Mouse (Mus musculus) heart, adult 9 months (tissue): ENCODE data around the gene Il11ra1.
"Not testable (repeated sequence)": the region's sequence is repeated elsewhere in the genome, so short reads cannot be mapped to it uniquely, and the experiment has no call there.

Experiments used
- DNase-seq, 2 experiments: peaks; one replicate each; pipeline ENCODE4 v3.0.0; 2022; ENCODE audit warnings: low spot score in 2 of 2

Il11ra1 gene

DNA sequence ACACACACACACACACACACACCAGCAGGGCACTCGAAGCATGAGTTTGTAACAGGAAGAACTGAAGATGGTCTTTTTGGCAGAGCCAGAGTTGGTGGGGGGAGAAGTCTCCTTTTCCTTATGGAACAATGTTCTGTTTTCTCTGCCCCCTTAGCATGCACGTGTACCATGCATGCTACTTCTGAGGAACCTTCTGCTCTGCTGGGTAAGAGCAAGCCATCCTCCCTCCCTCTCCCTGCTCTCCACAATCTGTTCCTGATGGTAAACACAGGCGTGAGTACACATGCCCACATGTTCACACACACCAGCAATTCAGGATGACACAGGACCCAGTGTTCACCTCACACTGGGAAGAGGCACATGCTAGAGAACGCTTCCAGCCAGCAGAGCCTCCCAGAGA, 18.6 kb upstream of the Il11ra1 start:
- DNase-seq, result no peak

- no peak for DNase-seq
These were observed 17.8 kb upstream of the Il11ra1 start for GRCm38 (mm10) chr4:41681947-41682346.

DNA sequence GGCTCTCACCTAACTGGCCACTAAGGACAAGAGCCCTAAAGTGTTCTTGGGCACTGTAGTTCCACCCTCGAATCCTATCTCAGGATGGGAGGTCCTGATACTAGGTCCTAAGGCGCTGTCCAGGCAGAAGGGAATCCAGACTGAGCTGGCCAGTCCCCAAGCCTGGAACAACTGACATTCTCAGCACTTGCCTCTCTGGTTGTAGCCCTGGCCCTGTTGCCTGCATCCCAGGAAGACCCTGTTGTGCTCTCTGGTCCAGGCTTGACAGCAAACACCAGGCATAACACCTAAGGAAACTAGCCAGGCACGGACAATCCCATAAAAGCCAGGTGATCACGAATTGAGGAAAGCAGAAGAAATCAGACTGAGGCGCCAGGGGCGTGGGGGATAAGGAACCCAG, 17.0 kb upstream of the Il11ra1 start:
- DNase-seq, result no peak

DNA sequence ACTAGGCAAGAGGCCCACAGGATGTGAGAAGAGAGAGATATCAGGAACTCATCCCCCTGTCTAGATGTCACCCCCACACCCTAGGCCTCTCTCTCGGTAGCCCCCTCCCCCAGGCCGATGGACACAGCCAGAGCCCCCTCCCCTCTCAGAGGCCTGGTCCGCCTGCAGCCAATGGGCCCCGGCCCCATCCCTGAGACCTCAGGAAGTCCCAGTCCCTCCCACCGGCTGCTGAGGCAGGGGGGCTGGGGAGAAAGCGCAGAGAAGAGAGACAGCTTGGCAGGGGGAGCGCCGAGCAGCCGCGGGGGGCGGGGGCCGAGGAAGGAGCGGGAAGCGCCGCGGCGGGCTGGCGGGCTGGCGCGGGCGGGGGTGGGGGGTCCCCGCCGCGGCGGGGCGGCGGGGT, 16.5 kb upstream of the Il11ra1 start:
- DNase-seq, result not testable (repeated sequence)

- not testable (repeated sequence) for DNase-seq
These were observed 15.5 kb upstream of the Il11ra1 start for GRCm38 (mm10) chr4:41684131-41684930.

DNA sequence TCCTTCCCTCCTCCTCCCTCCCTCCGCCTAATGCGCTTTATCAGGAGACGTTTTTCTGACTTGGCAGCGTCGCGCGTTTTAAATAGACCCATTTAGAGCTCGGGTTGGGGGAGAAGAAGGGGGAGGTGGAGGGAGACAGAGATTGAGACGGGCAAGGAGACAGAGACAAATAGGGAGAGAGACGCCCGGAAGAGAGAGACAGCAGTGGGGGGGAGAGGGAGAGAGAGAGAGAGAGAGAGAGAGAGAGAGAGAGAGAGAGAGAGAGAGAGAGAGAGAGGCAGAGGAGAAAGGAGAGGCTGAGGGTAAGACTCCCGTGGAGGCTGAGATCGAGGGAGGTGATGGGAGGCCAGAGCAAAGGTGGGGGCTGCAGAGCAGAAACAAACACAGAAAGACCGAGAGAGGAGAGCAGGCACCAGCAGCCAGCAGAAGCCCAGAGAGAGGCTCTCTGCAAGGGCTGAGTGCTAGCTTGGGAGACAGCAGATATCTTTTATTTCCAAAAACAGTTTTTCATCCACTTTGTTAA, 14.8 kb upstream of the Il11ra1 start:
- DNase-seq, result not testable (repeated sequence)

- not testable (repeated sequence) for DNase-seq
These were observed 13.8 kb upstream of the Il11ra1 start for GRCm38 (mm10) chr4:41685882-41686492.

DNA sequence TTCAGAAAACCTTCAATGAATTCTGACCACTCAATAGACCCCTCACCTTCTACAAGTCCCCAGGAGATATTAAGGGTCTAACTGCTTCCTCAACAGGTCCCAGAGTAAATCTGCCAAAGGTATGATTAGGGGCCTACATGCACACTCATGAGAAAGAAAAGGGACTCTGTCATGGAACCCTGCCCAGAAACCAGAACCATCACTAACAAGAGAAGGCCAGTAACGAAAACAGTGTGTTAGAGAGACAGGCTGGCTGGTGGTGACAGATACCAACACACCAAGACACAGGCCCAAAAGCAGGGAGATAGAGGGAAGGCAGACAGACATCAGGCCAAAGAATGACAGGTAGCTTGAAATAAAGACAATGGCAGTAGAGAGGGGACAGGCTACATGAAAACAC, 11.2 kb upstream of the Il11ra1 start:
- DNase-seq, result not testable (repeated sequence)

DNA sequence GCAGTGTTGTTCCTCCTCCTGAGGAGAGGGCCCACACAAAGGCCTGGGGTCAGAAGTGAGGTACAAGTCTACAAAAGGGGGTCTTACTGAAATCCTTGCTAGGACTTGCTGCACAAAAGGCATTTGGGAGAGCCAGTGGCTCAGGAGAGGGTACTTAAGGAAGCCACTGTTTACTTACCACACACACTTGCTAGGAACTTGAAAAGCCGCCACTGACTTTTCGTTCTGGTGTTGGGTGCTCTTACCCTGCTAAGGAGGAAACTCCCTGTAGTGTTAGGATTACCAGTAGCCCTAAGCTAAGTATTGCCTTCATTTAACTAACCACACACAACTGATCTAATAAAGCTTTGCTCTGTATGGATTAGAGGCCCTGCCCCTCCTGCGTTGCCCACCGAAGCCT, 9.8 kb upstream of the Il11ra1 start:
- not testable (repeated sequence) for DNase-seq

- DNase-seq, result not testable (repeated sequence)
These were observed 6.3 kb upstream of the Il11ra1 start for GRCm38 (mm10) chr4:41693511-41693910.

DNA sequence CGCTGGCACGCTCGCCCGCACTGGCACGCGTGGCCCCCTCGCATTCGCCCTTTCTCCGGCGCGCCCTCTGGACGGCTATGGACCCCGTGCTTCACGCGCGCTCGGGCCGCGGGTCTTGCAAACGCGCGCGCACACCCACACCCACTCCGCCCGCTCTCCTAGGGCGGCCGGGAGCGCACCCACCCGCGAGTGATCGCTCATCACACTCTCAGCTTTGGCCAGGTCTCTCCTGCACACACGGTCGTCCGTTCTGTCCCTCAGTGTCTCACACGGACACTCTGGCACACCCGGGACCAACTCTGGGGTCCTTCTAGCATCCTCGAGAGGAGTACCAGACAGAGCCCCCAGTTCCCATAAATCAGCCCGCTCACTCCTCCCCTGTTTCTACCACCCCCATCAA, 4.0 kb upstream of the Il11ra1 start:
- not testable (repeated sequence) for DNase-seq

GRCm38 (mm10) chr4:41696452-41696851, 3.3 kb upstream of the Il11ra1 start:
- not testable (repeated sequence) for DNase-seq

GRCm38 (mm10) chr4:41696930-41697841, 2.6 kb upstream of the Il11ra1 start, which contains the start of gene Cntfr:
Gene Cntfr (minus strand): TSS chr4:41697089.
- DNase-seq, result peak; percentile 64 to 83

DNA sequence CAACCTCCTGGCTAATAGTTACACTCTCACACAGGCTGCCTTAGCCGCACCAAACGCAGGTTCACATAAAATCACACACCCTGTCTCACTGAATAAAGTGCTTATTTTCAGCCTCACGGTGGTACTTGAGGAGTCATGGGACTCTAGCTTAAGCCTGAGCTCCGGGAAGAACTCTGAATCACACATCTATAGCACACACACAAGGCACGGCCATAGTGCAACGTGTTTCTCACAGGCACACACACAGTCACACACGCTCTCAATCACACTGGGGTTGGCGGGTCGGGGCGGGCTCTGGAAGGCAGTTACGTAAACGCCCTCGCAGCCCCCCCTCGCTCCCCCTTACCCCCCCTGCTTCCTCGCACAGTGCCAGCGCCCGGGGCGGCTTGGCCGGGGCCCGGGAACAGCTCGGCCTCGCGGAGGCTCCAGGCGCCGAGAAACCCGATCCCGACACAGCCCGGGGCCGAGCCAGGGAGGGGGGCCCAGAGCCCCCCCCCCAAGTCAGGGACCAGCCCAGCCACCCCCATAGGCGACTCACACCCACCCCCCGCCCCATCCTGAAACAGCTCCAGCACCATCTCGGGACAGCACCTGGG, 1.3 kb upstream of the Il11ra1 start:
- peak; percentile 51 to 52 for DNase-seq

DNA sequence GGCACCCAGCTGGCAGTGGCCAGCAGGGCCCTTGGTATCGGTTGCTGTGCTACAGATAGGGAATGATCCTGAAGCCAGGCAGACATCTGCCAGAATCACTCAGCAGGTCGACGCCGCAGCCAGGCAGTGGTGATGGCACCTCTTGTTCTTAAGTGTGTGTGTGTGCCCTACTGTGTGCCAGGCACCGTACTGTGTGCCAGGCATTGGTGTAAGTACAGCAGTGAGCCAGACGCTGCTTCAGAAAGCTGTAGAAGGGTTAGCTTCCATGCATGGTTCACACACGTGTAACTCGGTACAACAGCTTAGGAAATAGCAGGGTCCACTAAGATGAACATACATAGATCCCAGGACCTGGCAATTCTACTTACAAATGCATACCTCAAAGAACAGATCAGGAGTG, 435 bp downstream of the Il11ra1 start:
- not testable (repeated sequence) for DNase-seq

DNA sequence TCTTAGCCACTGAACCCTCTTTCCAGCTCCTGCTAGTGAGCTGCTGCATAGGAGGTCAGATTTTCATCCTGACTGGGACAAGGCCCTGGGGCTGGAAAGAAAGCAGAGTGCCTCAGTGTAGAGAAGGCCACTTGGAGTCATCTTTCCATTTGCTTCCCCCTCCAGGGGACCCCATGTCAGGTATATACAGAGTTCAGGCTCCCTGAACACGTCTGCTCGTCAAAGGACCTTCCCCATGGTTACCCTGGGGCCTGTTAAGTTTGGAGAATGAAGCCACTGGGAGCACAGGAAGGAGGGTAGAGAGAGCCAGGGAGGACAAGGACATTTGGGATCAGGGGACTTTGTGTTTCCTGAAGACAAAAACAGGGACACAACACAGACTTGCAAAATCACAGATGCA, 2.4 kb downstream of the Il11ra1 start:
- DNase-seq, result not testable (repeated sequence)

GRCm38 (mm10) chr4:41704651-41705050, 4.9 kb downstream of the Il11ra1 start:
- no peak for DNase-seq

DNA sequence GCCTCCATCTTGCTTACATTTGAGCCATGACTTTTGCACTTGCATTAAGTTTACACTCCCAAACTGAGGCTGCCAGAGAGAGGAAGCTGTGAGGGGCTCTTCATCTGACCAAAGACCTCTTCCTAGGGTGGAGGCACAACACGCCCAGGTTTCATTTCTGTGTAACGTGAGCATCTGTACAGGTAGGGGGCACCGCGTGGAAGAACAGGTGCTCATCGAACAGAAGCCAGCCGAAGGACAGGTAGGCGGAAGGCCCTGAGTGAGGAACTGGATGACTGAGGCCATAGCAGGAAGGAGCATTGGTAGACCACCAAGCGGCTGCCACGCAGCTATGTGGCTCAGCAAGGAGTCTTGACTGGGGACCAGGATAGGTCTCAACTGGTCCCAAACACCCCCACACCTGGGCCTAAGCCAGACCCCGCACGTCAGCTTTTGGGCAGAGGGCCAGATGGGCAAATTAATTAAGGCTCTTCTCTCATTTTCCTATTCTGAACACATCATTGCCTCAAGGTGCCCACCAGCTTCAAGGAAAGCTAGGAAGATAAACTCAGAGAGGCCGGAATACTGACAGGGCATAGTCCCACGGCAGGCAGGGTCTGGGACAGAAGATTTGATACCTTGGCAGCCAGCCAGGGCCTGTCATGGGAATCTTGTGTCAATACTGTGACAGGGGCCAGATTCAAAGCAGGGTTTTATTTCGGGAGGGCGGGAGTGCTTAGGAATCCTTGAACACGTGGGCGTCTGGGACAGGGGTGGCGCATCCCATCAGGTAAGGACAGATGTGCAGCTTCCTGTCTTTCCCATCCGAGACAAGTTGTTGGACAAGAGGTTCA, 6.3 kb downstream of the Il11ra1 start:
- no peak for DNase-seq

DNA sequence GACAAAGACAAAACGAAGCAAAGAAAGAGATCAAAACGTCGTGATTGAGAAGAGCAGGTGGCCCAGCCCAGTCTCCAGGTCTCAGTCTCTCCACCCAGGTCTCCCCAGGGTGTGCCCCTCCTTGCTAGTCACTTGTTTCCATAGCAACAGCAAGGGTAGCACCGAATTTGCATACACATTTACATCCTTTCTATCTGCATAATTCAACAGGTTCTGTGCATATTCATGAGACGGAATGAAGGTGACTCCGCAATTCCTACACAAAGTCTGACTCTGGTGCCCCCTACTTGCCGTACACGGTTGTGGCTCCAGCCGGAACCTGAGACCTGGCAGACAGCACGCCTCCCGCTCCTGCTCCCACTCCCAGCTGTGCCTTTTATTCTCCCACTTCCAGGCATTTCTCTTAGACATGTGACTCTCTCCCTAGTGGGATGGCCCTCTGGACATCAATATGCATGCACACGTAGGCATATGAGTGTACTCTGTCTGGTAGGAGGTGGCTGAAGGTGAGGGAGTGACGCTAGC, 7.3 kb downstream of the Il11ra1 start:
- DNase-seq, result peak in 1 of 2 experiments; percentile 54

DNA sequence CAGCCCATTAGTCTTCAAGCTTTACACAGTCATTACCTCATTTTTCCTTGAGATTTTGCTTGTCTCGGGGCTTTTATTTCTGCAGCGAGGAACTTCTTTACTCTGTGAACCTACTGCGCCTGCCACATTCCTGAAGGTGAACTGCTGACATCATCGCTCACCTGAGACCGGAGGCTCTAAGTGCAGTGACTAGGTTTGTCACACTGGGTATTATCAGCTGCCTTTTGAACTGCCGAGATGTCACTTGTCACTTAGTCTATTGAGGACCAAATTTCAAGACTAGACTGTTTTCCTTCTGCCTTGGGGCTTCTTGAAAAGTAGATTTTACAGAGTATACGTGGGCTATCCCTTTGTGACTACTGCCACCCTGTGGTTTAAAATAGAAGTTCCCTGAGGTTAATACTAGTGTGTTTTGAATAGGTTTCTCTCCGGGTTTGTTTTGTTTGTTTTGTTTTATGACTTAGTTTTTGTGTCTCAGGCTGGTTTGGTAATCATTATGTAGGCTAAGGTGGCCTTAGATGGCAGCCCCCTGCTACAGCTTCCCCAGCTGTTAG, 8.5 kb downstream of the Il11ra1 start:
- peak in 1 of 2 experiments; percentile 53 for DNase-seq
